Mouse (Mus musculus) skeletal muscle tissue, adult 2 months (tissue): Measurements from ENCODE around the gene Dph2.

Experiments used
- DNase-seq: peaks from one replicate; pipeline ENCODE4 v3.0.0-alpha.2; 2012; ENCODE audit warnings: low read depth, low spot score

Gene Dph2

GRCm38 (mm10) chr4:117912131-117912561 lies 20.3 kb upstream of the Dph2 start:
- DNase-seq: no peak

- no peak for DNase-seq
Measured at GRCm38 (mm10) chr4:117908834-117909453, 17.1 kb upstream of the Dph2 start.

DNA sequence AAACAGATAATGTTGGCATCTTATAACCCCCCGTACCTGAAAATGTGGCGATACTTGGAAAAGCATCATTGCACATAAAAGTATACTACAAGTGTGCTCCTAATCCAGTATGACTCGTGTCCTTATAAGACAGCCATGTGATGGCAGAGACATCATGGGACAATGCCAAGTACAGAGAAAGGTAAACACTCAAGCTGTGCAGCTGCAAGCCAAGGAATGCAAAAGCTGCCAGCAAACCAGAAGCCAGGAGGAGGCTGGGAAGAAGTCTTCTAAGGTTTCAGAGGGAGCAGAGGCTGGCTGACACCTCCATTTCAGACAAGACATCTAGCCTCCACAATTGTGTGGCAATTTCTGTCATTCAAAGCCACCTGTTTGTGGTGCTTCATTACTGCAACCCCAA lies 14.4 kb upstream of the Dph2 start:
- peak; percentile 90 for DNase-seq

DNA sequence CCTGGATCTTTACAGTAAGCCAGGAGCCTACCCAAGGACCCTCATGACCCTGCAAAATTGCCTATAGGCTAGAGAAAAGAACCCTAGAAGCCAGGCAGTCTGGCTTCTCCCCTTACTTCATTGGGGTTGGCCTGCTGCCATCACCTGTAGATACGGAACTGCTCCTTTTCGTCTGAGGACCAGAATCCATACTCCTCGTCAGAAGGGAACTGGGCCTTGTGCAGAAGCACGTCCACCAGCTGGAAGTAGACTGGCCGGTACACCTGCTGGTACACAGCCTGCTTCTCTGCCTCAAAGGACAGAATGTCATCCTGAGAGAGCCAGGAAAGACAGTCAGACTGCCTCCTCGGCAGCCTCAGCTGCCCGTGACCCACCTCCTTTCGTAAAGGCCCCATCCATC lies 12.9 kb upstream of the Dph2 start:
- no peak for DNase-seq

DNA sequence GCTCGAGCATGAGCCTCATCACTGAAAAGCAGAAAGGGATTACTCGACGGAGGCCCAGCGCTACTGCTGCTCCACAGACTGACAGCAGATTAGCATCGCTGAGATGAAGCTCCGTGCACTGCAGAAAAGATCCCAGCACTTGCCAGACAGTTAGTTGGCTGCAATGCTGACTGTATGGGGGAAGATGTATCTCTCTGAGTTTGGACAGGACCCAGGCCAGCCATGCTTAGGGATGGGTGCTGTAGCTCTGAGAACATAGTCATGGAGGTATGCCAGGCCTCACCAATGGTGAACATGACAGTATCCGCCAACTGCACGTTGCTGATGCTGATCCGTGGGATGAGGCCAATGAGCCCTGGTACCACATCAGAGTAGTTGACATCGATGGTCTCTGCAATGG lies 12.3 kb upstream of the Dph2 start:
- no peak for DNase-seq

GRCm38 (mm10) chr4:117898111-117898510 lies 6.3 kb upstream of the Dph2 start:
- DNase-seq: no peak

- no peak for DNase-seq
Measured at GRCm38 (mm10) chr4:117896031-117896430, 4.2 kb upstream of the Dph2 start.

DNA sequence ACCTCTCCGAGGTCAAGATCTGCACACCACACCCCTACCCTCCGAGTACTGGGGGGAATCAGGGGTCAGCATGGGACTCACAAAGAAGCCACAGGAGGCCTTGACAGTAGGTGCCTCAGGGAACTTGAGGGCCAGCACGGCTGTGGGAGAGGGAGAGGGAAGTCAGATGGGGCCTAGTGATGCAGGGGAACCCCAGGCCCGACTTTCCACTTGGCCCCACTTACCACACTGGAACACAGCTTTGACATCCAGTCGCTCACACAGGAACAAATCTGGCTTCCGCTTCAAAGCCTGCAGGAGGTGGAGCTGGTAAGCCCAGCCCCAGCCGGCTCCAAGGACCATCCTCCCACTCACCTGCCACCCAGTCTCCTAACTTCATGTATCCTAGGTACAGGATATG lies 3.5 kb upstream of the Dph2 start:
- no peak for DNase-seq

DNA sequence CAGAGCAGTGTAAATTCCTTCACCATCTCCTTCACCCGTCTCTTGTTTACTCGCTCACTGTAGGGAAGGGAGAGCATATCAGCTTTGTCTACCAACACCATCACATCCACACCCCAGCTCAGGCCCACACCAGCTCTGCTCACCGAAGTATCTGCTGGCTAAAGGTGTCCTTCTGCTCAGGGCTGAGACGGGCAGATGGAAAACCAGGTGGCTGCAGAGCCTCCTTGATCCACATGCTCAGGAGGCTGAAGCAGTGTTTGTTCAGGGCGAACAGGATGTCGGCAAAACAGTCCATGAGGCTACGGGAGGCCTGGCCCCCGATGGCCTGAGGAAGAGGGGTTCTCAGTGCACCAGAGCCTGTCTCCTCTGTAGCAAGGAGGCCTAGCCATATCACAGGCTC lies 2.8 kb upstream of the Dph2 start:
- no peak for DNase-seq

GRCm38 (mm10) chr4:117893376-117893775 lies 1.5 kb upstream of the Dph2 start:
- no peak for DNase-seq

GRCm38 (mm10) chr4:117890750-117891149 lies 1.1 kb downstream of the Dph2 start:
- DNase-seq: no peak

DNA sequence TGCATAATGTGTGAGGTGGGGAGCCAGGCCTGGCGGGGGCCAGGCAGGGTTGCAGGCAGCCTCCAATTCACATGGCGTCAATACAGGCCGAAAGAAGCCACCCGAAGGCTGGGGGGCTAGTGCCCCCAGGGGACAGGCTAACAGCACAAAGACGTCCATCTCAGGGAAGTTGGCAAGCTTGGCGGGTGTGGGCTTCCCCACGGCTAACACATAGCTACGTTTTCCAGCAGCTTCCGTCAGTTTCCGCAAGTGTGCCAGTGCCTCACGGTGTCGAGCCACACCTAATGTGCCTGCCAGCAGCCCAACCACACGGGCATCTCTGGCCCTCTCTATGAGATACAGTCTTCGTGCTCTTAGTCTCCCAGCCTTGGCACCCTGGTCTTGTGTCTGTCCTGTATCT lies 1.8 kb downstream of the Dph2 start:
- no peak for DNase-seq

- DNase-seq: no peak
Measured at GRCm38 (mm10) chr4:117889471-117889870, 2.4 kb downstream of the Dph2 start.

DNA sequence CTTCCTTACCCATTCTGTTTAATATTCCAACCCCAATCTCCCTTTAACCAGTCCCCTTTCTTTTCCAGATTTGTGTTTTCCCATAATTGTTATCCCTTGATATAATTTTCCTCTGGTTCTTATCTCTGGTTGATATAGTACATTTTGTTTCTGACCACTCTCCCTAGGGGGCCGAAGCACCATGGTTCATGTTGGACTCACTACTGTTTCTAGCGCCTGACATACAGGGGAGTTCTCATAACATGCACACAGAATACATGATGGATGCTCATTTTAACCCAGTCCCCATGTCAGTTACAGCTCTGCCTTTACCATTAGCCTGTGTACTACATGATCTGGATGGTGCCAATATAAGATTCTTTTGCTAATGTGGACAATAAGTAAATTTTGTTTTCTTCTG lies 3.9 kb downstream of the Dph2 start:
- no peak for DNase-seq

- DNase-seq: peak; percentile 86
Measured at GRCm38 (mm10) chr4:117887133-117887532, 4.7 kb downstream of the Dph2 start, which contains the start of gene Atp6v0b. Gene Atp6v0b, minus strand, starts transcription at chr4:117887333.

DNA sequence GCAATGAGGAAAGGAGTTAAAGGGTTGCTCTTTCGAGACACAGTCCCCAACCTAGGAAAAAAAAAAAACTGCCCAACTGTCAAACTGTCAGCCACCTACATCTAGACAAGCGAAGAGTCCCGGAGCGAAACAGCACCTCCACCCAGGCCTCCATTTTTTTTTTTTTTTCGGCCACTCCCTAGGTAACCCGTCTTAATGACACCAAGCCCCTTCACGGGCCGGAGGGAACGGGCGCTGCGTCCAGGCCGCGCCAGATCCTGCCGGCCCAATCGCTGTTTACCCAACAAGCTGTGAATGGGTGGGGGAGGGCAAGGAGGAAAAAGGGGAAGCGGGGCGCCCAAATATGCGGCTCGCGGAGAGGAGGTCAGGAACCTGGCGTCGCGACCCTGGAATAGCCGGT lies 5.2 kb downstream of the Dph2 start:
- DNase-seq: no peak

GRCm38 (mm10) chr4:117885994-117886393 lies 5.8 kb downstream of the Dph2 start:
- DNase-seq: no peak

DNA sequence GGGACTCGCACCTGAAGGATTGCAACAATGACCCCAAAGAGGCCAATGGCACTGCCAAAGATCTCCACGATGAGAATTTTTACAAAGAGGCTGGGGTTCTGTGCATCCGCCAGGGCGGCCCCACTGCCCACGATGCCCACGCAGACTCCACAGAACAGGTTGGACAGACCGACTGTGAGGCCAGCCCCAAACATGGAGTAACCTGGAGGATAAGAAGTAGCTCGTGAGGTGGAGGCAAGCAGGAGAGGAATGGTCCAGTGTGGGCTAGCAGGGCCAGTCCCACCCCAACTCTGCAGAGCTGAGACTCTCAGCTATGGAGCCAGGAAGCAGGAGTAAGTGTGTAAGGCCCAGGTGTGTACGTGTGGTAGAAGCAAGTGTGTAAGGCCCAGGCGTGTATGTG lies 6.7 kb downstream of the Dph2 start:
- no peak for DNase-seq

DNA sequence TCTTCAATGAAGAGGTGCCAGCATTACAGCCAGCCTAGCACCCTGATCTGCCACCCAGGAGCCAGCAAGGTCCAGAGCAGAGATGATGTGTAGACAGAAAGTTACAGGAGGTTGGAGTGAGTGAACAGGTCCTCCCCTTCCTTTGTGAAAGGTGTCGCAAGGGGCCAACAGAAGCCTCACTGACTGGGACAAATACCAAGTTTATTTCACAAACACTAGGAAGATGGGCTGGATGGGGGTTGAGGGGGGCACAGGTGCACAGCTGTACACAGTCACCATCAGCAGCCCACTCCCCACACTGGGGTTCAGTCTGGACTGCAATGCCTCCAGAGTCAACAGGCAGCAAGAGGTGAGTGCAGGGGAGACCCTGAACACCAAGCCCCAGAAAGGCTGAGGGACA lies 7.7 kb downstream of the Dph2 start:
- DNase-seq: no peak

- no peak for DNase-seq
Measured at GRCm38 (mm10) chr4:117882701-117883691, 8.8 kb downstream of the Dph2 start, which contains the start of gene B4galt2. Gene B4galt2, minus strand, starts transcription at chr4:117883487.

DNA sequence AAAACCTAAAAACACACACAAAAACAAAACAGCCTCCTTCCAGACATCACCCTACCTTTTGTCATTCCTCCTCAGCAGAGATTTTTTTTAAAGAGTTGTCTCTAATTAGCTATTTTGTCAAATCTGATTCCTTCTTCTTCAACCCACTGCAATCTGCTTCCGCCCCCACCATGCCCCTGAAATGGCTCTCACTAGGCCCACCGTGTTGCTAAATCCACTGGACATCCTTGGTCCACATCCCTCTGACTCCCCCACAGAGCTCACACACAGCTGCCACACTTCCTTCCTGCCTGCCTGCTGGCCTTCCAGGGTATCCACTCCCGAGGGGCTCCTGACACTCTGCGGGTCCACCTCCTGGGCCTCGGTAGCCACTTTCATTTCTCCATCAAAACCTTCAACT lies 13.1 kb downstream of the Dph2 start:
- DNase-seq: no peak

GRCm38 (mm10) chr4:117878301-117878700 lies 13.5 kb downstream of the Dph2 start:
- DNase-seq: no peak

- no peak for DNase-seq
Measured at GRCm38 (mm10) chr4:117873615-117874014, 18.2 kb downstream of the Dph2 start.
